Mouse (Mus musculus): ENCODE measurements around the gene Chrnb2. TPM values are rescaled to one million over a fixed set of nuclear protein-coding genes. Genes with fewer than 3 reads are reported as not detected.

Chrnb2 gene
- total RNA-seq (2021): under 1 TPM; 0.14 to 0.16 TPM
- 0.35 and 0.61 TPM in 2 replicates for polyA plus RNA-seq (2012; rRNA removed)
- long read RNA-seq: 0 reads

- Histone ChIP-seq H3K27me3 (ENCODE audit: control insufficient read depth, insufficient read depth, low read length) (no peaks in the 10 kb centered on the region), H3K9ac (ENCODE audit: low read depth, low read length) (no peak within 1 kb of the TSS), H3K4me1 (ENCODE audit: control insufficient read depth, insufficient read depth, low read length) (no peaks in the 10 kb centered on the region), H3K36me3 (ENCODE audit: control insufficient read depth, insufficient read depth, low read length) (no peaks in the 10 kb centered on the region), H3K79me2 (replicated peaks; ENCODE audit: control insufficient read depth, insufficient read depth, low read length) (no peaks in the 10 kb centered on the region), H3K4me3 (no peak within 1 kb of the TSS), H3K27ac (no peak within 1 kb of the TSS)
- peak; percentile 69 to 83 for DNase-seq
- 1% methylated on average over 36 of the region's 36 CpGs for WGBS
- intact Hi-C loops (cut with DNase I): loop anchor here (2.0 kb wide), 1 partner anchor 33 kb away; no protein-coding TSS in a partner anchor
- TF ChIP-seq POLR2A (IDR thresholded peaks at IDR 0.05; ENCODE audit: insufficient read depth, low read depth, low read length) (no peak), EP300 (IDR thresholded peaks at IDR 0.05; ENCODE audit: insufficient read depth, low read depth, low read length) (no peak), CTCF (IDR thresholded peaks at IDR 0.05) (no peak)
These were observed at the start of gene Chrnb2 for GRCm38 (mm10) chr3:89764119-89764724. Gene Chrnb2 (minus strand): TSS chr3:89764632.

- intact Hi-C loops (cut with DNase I): no loop called here
- Histone ChIP-seq H3K4me1 (ENCODE audit: control insufficient read depth, insufficient read depth, low read length) (no peaks in the 10 kb centered on the region), H3K36me3 (ENCODE audit: control insufficient read depth, insufficient read depth, low read length) (no peaks in the 10 kb centered on the region), H3K79me2 (replicated peaks; ENCODE audit: control insufficient read depth, insufficient read depth, low read length) (no peaks in the 10 kb centered on the region), H3K27ac (no peak overlapping the region), H3K9ac (ENCODE audit: low read depth, low read length) (no peak overlapping the region), H3K27me3 (ENCODE audit: control insufficient read depth, insufficient read depth, low read length) (no peaks in the 10 kb centered on the region), H3K4me3 (no peak overlapping the region)
- 82% methylated on average over 7 of the region's 7 CpGs for WGBS
- DNase-seq: no peak
- TF ChIP-seq POLR2A (IDR thresholded peaks at IDR 0.05; ENCODE audit: insufficient read depth, low read depth, low read length): no peak
- no peak for TF ChIP-seq CTCF (IDR thresholded peaks at IDR 0.05)
- no peak for TF ChIP-seq EP300 (IDR thresholded peaks at IDR 0.05; ENCODE audit: insufficient read depth, low read depth, low read length)
These were observed 49.6 kb upstream of the Chrnb2 start for GRCm38 (mm10) chr3:89814051-89814450.

- no peaks in the 10 kb centered on the region for H3K79me2 ChIP-seq (replicated peaks; ENCODE audit: control insufficient read depth, insufficient read depth, low read length)
- no peaks in the 10 kb centered on the region for H3K4me1 ChIP-seq (ENCODE audit: control insufficient read depth, insufficient read depth, low read length)
- WGBS: 73% methylated on average over 3 of the region's 3 CpGs
- TF ChIP-seq EP300 (IDR thresholded peaks at IDR 0.05; ENCODE audit: insufficient read depth, low read depth, low read length): no peak
- no peak for TF ChIP-seq CTCF (IDR thresholded peaks at IDR 0.05)
- TF ChIP-seq POLR2A (IDR thresholded peaks at IDR 0.05; ENCODE audit: insufficient read depth, low read depth, low read length): no peak
- no peak overlapping the region for H3K27ac ChIP-seq
- H3K27me3 ChIP-seq (ENCODE audit: control insufficient read depth, insufficient read depth, low read length): no peaks in the 10 kb centered on the region
- H3K4me3 ChIP-seq: no peak overlapping the region
- no peak overlapping the region for H3K9ac ChIP-seq (ENCODE audit: low read depth, low read length)
- H3K36me3 ChIP-seq (ENCODE audit: control insufficient read depth, insufficient read depth, low read length): no peaks in the 10 kb centered on the region
- intact Hi-C loops (cut with DNase I): no loop called here
- DNase-seq: no peak
These were observed 47.7 kb upstream of the Chrnb2 start for GRCm38 (mm10) chr3:89812166-89812565.

GRCm38 (mm10) chr3:89810841-89811240 lies 46.4 kb upstream of the Chrnb2 start:
- no peak overlapping the region for H3K9ac ChIP-seq (ENCODE audit: low read depth, low read length)
- no peaks in the 10 kb centered on the region for H3K4me1 ChIP-seq (ENCODE audit: control insufficient read depth, insufficient read depth, low read length)
- no peaks in the 10 kb centered on the region for H3K27me3 ChIP-seq (ENCODE audit: control insufficient read depth, insufficient read depth, low read length)
- DNase-seq: no peak
- H3K36me3 ChIP-seq (ENCODE audit: control insufficient read depth, insufficient read depth, low read length): no peaks in the 10 kb centered on the region
- peak; percentile 71 for TF ChIP-seq CTCF (IDR thresholded peaks at IDR 0.05)
- no peak for TF ChIP-seq EP300 (IDR thresholded peaks at IDR 0.05; ENCODE audit: insufficient read depth, low read depth, low read length)
- H3K4me3 ChIP-seq: no peak overlapping the region
- H3K79me2 ChIP-seq (replicated peaks; ENCODE audit: control insufficient read depth, insufficient read depth, low read length): no peaks in the 10 kb centered on the region
- no peak overlapping the region for H3K27ac ChIP-seq
- intact Hi-C loops (cut with DNase I): no loop called here

GRCm38 (mm10) chr3:89808638-89809037 lies 44.2 kb upstream of the Chrnb2 start:
- Histone ChIP-seq H3K27ac (no peak overlapping the region), H3K27me3 (ENCODE audit: control insufficient read depth, insufficient read depth, low read length) (no peaks in the 10 kb centered on the region), H3K36me3 (ENCODE audit: control insufficient read depth, insufficient read depth, low read length) (no peaks in the 10 kb centered on the region), H3K79me2 (replicated peaks; ENCODE audit: control insufficient read depth, insufficient read depth, low read length) (no peaks in the 10 kb centered on the region), H3K9ac (ENCODE audit: low read depth, low read length) (no peak overlapping the region), H3K4me3 (no peak overlapping the region), H3K4me1 (ENCODE audit: control insufficient read depth, insufficient read depth, low read length) (no peaks in the 10 kb centered on the region)
- intact Hi-C loops (cut with DNase I): no loop called here
- TF ChIP-seq EP300 (IDR thresholded peaks at IDR 0.05; ENCODE audit: insufficient read depth, low read depth, low read length) (no peak), POLR2A (IDR thresholded peaks at IDR 0.05; ENCODE audit: insufficient read depth, low read depth, low read length) (no peak), CTCF (IDR thresholded peaks at IDR 0.05) (no peak)
- no peak for DNase-seq
- 55% methylated on average over 9 of the region's 9 CpGs for WGBS

GRCm38 (mm10) chr3:89807881-89808280 lies 43.4 kb upstream of the Chrnb2 start:
- Histone ChIP-seq H3K4me1 (ENCODE audit: control insufficient read depth, insufficient read depth, low read length) (no peaks in the 10 kb centered on the region), H3K27me3 (ENCODE audit: control insufficient read depth, insufficient read depth, low read length) (no peaks in the 10 kb centered on the region), H3K9ac (ENCODE audit: low read depth, low read length) (no peak overlapping the region), H3K27ac (no peak overlapping the region), H3K79me2 (replicated peaks; ENCODE audit: control insufficient read depth, insufficient read depth, low read length) (no peaks in the 10 kb centered on the region), H3K36me3 (ENCODE audit: control insufficient read depth, insufficient read depth, low read length) (no peaks in the 10 kb centered on the region), H3K4me3 (no peak overlapping the region)
- DNase-seq: no peak
- intact Hi-C loops (cut with DNase I): no loop called here
- 57% methylated on average over 5 of the region's 5 CpGs for WGBS
- no peak for TF ChIP-seq POLR2A (IDR thresholded peaks at IDR 0.05; ENCODE audit: insufficient read depth, low read depth, low read length)
- no peak for TF ChIP-seq CTCF (IDR thresholded peaks at IDR 0.05)
- no peak for TF ChIP-seq EP300 (IDR thresholded peaks at IDR 0.05; ENCODE audit: insufficient read depth, low read depth, low read length)

All from heart, adult 2 months (tissue).